Mouse (Mus musculus) cerebellum, adult 2 months (tissue): ENCODE data around the gene Ssr1.

ENCODE experiments used
- CTCF ChIP-seq: fragments of 200-500 bp; IDR thresholded peaks from 2 replicates; pipeline ENCODE4 v1.5.1; 2011; ENCODE audit warnings: low read depth, mild to moderate bottlenecking, control low read depth, low read length, moderate library complexity, borderline replicate concordance; ENCODE audit not compliant: insufficient read depth
- POLR2A ChIP-seq: fragments of 200-500 bp; IDR thresholded peaks from 2 replicates; pipeline ENCODE4 v1.6.1; 2011; ENCODE audit warnings: low read length, control low read depth, borderline replicate concordance; ENCODE audit not compliant: insufficient read depth

- TF ChIP-seq CTCF = no peak
- TF ChIP-seq POLR2A = no peak
Measured at GRCm38 (mm10) chr13:37923643-37924460, 70.2 kb downstream of the Ssr1 start.
